Mouse (Mus musculus) forebrain, embryonic 15.5 days (tissue): ENCODE results near the gene Neurl1a. TPM values are rescaled to one million over a fixed set of nuclear protein-coding genes. Genes with fewer than 3 reads are reported as not detected.
A peak's percentile ranks its signal among the peaks of the same experiment; 100 is the strongest.

Experiments used
- ATAC-seq: fragments of 200-750 bp; cut with Nextera tagmentation; replicated peaks from 2 replicates; pipeline ENCODE4 v1.8.0; 2017; ENCODE audit warnings: mild to moderate bottlenecking, moderate TSS enrichment, moderate library complexity
- H3K27ac ChIP-seq: fragments of 300-500 bp; sonication (generic); replicated peaks from 2 replicates; pipeline ENCODE4 v1.5.1; 2015; ENCODE audit warnings: mild to moderate bottlenecking, inconsistent platforms
- H3K27me3 ChIP-seq: fragments of 300-500 bp; sonication (generic); 2 replicates; pipeline ENCODE4 v1.6.1; 2015; ENCODE audit warnings: inconsistent platforms
- H3K36me3 ChIP-seq: fragments of 300-500 bp; sonication (generic); 2 replicates; pipeline ENCODE4 v1.6.1; 2015; ENCODE audit warnings: mild to moderate bottlenecking, inconsistent platforms
- H3K4me1 ChIP-seq: fragments of 300-500 bp; sonication (generic); 2 replicates; pipeline ENCODE4 v1.6.1; 2015; ENCODE audit warnings: inconsistent platforms
- H3K4me2 ChIP-seq: fragments of 300-500 bp; sonication (generic); replicated peaks from 2 replicates; pipeline ENCODE4 v1.6.1; 2015; ENCODE audit warnings: mild to moderate bottlenecking, inconsistent platforms
- H3K4me3 ChIP-seq: fragments of 300-500 bp; sonication (generic); 2 replicates; pipeline ENCODE4 v1.5.1; 2015; ENCODE audit warnings: mild to moderate bottlenecking, inconsistent platforms
- H3K9ac ChIP-seq: fragments of 300-500 bp; sonication (generic); replicated peaks from 2 replicates; pipeline ENCODE4 v1.6.1; 2015; ENCODE audit warnings: mild to moderate bottlenecking, inconsistent platforms
- H3K9me3 ChIP-seq: fragments of 300-500 bp; sonication (generic); 2 replicates; pipeline ENCODE4 v1.6.1; 2016; ENCODE audit warnings: inconsistent platforms
- WGBS: fragments of 180-500 bp; shearing (Covaris S2); methylation state at CpG from one replicate; pipeline ENCODE4 v1.1.7; 2015; ENCODE audit warnings: mixed read lengths; 5-methylcytosine and 5-hydroxymethylcytosine counted together
- polyA plus RNA-seq: library from polyadenylated mRNA; unstranded; fragments of >200 nt; fragmentation: Nextera tagmentation; extraction: Ambion mirVana; gene quantifications from 2 replicates; pipeline ENCODE4 v1.2.1, GENCODE M21; 2015

The Neurl1a gene
- polyA plus RNA-seq, 1 experiment from 2014 or later = 7.9 TPM

DNA sequence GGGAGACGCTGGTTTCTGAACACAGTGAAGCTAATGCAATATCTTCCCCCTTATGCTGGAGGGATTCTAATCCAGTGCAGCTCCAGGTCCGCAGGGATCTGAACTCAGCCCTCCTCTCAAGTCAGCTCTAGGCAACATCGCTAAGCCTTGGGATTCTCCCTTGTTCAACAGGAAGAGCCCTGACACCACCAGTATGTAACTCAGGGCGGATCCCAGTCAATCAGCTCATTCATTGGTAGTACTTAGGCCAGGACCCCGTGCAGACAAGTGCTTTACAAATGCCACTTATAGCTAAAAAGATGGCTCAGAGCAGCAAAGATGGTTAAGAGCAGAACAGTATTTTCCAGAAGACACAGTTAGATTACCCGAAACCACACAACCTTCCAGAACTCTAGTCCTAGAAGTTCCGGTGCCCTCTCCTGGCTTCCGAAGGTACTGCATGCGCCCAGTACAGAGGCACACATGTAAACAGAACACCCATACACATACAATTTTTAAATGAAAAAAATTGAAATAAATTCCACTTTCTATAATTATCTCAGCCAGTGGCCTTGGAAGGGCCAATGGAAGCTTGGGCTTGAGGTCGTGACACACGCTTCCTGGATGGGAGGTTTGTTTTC lies 9.7 kb upstream of the Neurl1a start:
- Histone ChIP-seq H3K4me2 (peak overlapping the region; percentile 27), H3K36me3 (no peaks in the 10 kb centered on the region), H3K9ac (no peak overlapping the region), H3K9me3 (no peaks in the 10 kb centered on the region), H3K27ac (no peak overlapping the region), H3K4me3 (no peak overlapping the region), H3K27me3 (peaks cover 6% of the 10 kb centered on the region; the same call in 1 of the 2 replicates), H3K4me1 (0 out of 2 replicates have a peak, but pooled peaks cover 7% of the 10 kb centered on the region)
- no peak; the same call in 1 of the 2 replicates for ATAC-seq
- 27% methylated on average over 11 of the region's 11 CpGs for WGBS

DNA sequence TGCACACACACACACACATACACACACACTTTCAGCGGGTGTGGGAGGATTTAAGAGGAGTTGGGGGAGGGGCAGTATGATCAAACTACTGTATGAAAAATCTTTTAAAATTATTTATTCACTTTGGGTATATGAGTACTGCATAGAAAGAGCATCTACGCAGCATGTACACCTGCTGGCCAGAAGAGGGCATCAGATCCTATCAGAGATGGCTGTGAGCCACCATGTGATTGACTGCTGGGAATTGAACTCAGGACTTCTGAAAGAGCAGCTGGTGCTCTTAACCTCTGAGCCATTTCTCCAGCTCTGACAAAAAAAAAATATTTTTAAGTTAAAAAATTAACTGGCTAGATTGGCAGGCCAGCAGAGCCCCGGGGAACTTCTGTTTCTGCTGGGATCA lies 4.1 kb upstream of the Neurl1a start:
- no peaks in the 10 kb centered on the region for H3K36me3 ChIP-seq
- no peak overlapping the region for H3K27ac ChIP-seq
- 61% methylated on average over 3 of the region's 3 CpGs for WGBS
- no peak for ATAC-seq
- no peaks in the 10 kb centered on the region for H3K9me3 ChIP-seq
- H3K4me3 ChIP-seq = no peak overlapping the region
- H3K9ac ChIP-seq = no peak overlapping the region
- H3K27me3 ChIP-seq = peaks cover 11% of the 10 kb centered on the region
- H3K4me1 ChIP-seq = peaks cover 10% of the 10 kb centered on the region
- no peak overlapping the region for H3K4me2 ChIP-seq

DNA sequence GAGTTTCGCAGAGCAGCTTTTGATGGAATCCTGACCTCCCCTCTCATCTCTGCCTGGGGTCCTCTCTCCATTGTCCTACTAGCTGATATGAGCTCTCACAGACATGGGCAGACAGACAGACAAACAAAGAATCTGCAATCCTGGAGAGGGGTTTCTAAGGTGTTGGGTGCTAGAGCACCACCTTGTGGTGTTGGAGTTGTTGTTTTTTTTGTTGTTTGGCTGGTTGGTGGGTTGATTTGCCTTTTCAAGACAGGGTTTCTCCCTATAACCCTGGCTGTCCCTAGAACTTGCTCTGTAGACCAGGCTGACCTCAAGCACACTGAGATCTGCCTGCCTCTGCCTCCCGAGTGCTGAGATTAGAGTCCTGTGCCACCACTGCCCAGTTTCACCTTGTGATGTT lies 3.1 kb upstream of the Neurl1a start:
- Histone ChIP-seq H3K9me3 (no peaks in the 10 kb centered on the region), H3K9ac (no peak overlapping the region), H3K27me3 (peaks cover 21% of the 10 kb centered on the region), H3K36me3 (no peaks in the 10 kb centered on the region), H3K27ac (no peak overlapping the region), H3K4me3 (no peak overlapping the region), H3K4me1 (peaks cover 18% of the 10 kb centered on the region), H3K4me2 (no peak overlapping the region)
- no peak for ATAC-seq
- WGBS = 85% methylated on average over 2 of the region's 2 CpGs

DNA sequence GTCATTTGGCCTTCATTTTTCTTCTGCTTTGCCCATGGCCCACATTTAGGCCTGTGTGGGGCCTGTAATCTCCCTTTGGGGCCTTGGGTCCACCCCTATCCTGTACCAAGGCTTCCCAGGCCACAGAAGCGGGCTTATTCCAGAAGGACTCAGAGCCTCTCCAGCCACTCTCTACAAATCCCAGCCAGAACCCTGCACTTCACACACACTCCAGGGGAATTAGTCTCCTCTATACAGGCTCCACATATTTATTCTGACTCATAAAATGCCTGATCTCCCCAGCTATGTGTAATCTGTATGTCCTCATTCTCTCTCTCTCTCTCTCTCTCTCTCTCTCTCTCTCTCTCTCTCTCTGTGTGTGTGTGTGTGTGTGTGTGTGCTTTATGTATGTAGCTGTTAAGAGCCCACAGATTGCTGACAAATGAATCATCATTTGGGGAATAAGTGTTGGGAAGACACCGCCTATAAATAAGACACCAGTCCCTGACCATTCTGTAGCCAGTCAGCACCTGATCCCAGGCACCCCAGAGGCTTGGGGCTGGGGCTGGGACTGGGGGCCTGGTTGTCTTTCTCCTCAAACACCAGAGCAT lies 1.6 kb upstream of the Neurl1a start:
- no peak overlapping the region for H3K9ac ChIP-seq
- H3K27ac ChIP-seq = no peak overlapping the region
- WGBS = 69% methylated on average over 2 of the region's 2 CpGs
- no peak for ATAC-seq
- H3K4me2 ChIP-seq = no peak overlapping the region
- H3K4me3 ChIP-seq = no peak overlapping the region
- peaks cover 18% of the 10 kb centered on the region for H3K4me1 ChIP-seq
- peaks cover 26% of the 10 kb centered on the region for H3K27me3 ChIP-seq
- no peaks in the 10 kb centered on the region for H3K9me3 ChIP-seq
- H3K36me3 ChIP-seq = no peaks in the 10 kb centered on the region

GRCm38 (mm10) chr19:47178001-47178400 lies 619 bp upstream of the Neurl1a start:
- WGBS = 22% methylated on average over 10 of the region's 10 CpGs
- Histone ChIP-seq H3K27me3 (peaks cover 26% of the 10 kb centered on the region), H3K27ac (peak overlapping the region; percentile 64; the same call in 1 of the 2 replicates), H3K4me3 (peak overlapping the region; percentile 61), H3K9ac (no peak overlapping the region), H3K4me1 (peaks cover 18% of the 10 kb centered on the region), H3K36me3 (no peaks in the 10 kb centered on the region), H3K4me2 (peak overlapping the region; percentile 73), H3K9me3 (no peaks in the 10 kb centered on the region)
- 0 out of 2 replicates have a peak, but pooled peaks have one; percentile 38 for ATAC-seq

DNA sequence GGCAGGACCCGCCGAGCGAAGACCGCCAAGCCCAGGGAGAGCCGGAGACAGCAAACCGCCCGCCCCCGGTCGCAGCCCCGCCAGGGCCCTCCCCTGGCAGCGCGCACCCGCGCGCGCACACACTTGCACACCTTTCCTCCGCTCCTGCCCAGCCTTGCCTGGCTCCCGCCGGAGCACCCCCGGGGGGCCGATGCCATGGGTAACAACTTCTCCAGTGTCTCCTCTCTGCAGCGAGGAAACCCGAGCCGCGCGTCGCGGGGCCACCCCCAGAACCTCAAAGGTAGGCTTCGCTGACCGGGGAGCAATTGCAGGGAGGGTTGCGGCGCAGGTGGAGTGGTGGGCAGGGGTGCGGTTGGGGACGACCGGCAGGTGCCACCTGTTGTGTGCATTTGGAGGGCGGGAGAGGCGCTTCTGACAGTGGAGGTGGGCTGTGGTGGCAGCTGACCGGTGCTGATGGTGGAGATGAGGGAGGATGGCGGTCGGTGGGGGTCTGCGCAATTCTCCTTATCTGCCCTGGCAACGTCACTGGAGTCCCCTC lies 721 bp downstream of the Neurl1a start:
- Histone ChIP-seq H3K36me3 (no peaks in the 10 kb centered on the region), H3K4me2 (peak overlapping the region; percentile 73), H3K9ac (peak overlapping the region; percentile 62), H3K27me3 (peaks cover 26% of the 10 kb centered on the region), H3K9me3 (no peaks in the 10 kb centered on the region), H3K4me3 (peak overlapping the region; percentile 61), H3K4me1 (peaks cover 18% of the 10 kb centered on the region), H3K27ac (peak overlapping the region; percentile 64)
- peak; percentile 63 for ATAC-seq
- WGBS = under 1% methylated on average over 41 of the region's 42 CpGs

DNA sequence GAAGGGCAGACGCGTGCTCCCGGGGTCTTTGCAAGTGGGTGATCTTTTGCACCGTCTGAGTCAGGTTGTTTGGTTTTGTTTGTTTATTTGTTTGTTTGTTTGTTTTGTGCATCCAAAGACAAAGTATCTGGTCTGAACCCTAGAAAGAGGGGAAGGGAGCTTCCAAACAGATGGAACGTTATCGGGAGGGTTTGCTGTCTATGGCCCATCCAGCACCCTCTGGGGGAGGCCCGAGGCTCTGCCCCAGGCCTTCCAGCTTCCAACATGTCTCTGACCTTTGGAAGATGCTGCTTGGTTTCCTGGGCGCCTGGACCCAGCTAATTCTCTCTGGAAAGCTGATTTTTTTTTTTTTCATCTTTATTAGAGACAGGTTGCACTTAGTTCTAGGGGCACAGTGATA lies 1.4 kb downstream of the Neurl1a start:
- Histone ChIP-seq H3K9me3 (no peaks in the 10 kb centered on the region), H3K4me1 (peaks cover 18% of the 10 kb centered on the region), H3K36me3 (no peaks in the 10 kb centered on the region), H3K27ac (no peak overlapping the region), H3K9ac (peak overlapping the region; percentile 62), H3K4me3 (peak overlapping the region; percentile 61), H3K4me2 (peak overlapping the region; percentile 73), H3K27me3 (peaks cover 26% of the 10 kb centered on the region)
- no peak for ATAC-seq
- 13% methylated on average over 8 of the region's 8 CpGs for WGBS

- H3K4me3 ChIP-seq = no peak overlapping the region
- peaks cover 16% of the 10 kb centered on the region for H3K27me3 ChIP-seq
- ATAC-seq = no peak
- H3K9ac ChIP-seq = no peak overlapping the region
- no peaks in the 10 kb centered on the region for H3K36me3 ChIP-seq
- no peak overlapping the region for H3K27ac ChIP-seq
- H3K4me1 ChIP-seq = peaks cover 21% of the 10 kb centered on the region
- 81% methylated on average over 8 of the region's 8 CpGs for WGBS
- H3K9me3 ChIP-seq = no peaks in the 10 kb centered on the region
- no peak overlapping the region for H3K4me2 ChIP-seq
Measured at GRCm38 (mm10) chr19:47184221-47184620, 5.6 kb downstream of the Neurl1a start.

- H3K27me3 ChIP-seq = peaks cover 13% of the 10 kb centered on the region
- no peak for ATAC-seq
- 50% methylated on average over 4 of the region's 4 CpGs for WGBS
Measured at GRCm38 (mm10) chr19:47184736-47185135, 6.1 kb downstream of the Neurl1a start.

DNA sequence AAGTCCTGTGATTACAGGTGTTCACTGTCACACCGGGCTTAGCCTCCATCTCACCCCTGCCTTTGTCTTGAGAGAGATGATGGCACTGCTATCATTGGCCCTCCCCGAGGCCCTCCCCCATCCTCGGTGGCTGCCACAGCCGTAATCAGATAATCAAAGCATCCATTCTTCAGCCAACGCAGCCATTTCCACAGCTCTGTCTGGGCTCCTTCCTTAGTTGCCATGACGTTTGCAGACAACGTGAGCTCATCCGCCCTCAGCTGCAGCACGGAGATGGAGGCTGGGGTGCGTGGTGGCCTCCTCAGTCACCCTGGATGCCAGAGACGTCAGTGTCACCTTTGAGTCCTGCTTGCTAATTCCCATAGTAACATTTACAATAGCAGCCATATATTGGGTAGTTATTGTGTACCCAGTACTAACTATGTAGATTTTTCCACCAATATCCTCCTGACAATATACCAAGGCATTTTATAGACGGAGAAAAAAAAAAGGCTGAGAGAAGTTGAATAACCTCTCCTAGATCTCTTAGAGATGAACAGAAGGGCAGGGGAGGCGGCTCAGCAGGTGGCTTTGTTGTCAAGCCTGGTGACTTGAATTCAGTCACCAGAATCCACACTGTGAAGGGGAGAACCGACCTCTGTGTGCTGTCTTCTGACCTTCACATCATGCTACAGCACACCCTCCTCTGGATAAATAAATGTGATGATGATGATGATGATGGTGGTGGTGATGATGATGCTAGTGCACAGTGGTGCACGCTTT lies 8.1 kb downstream of the Neurl1a start:
- ATAC-seq = no peak
- no peak overlapping the region for H3K4me2 ChIP-seq
- no peaks in the 10 kb centered on the region for H3K9me3 ChIP-seq
- no peak overlapping the region for H3K27ac ChIP-seq
- H3K9ac ChIP-seq = no peak overlapping the region
- no peaks in the 10 kb centered on the region; the same call in 1 of the 2 replicates for H3K27me3 ChIP-seq
- H3K36me3 ChIP-seq = no peaks in the 10 kb centered on the region
- peaks cover 10% of the 10 kb centered on the region for H3K4me1 ChIP-seq
- H3K4me3 ChIP-seq = no peak overlapping the region
- WGBS = 46% methylated on average over 15 of the region's 15 CpGs

More at GRCm38 (mm10) chr19:47184736-47185135, 6.1 kb downstream of the Neurl1a start:
- Histone ChIP-seq H3K9me3 (no peaks in the 10 kb centered on the region), H3K4me3 (no peak overlapping the region), H3K9ac (no peak overlapping the region), H3K4me2 (no peak overlapping the region), H3K4me1 (peaks cover 16% of the 10 kb centered on the region), H3K36me3 (no peaks in the 10 kb centered on the region), H3K27ac (no peak overlapping the region)

DNA sequence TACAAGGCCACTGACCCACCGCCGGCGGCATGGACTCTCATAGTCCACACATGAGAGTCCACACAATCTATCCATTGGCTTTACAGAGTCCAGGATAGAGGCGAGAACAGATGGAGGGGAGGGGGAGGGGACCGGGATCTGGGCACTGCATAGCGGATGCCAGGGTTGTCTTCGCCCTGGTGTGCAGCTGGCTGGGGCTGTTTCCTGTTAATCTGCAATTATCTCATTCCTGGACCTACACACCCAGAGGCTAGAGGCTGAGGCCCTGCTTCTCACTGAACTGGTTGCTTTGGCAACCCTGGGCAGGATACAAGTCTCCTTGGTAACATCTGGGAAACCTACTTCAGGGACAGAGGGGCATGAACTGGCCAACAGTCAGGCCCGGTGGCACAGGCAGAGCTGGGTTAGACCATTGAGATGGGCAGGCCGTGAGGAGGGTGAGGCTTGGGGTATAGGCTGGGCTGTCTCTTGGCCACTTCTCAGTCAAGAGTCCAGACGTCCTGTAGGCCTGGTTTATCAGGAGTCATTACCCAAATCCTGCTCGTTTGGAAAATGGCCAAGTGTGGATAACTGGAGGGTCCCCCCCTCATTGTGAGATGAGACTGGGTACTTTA lies 10.0 kb downstream of the Neurl1a start:
- no peak overlapping the region for H3K4me2 ChIP-seq
- no peaks in the 10 kb centered on the region for H3K9me3 ChIP-seq
- H3K4me3 ChIP-seq = no peak overlapping the region
- 53% methylated on average over 11 of the region's 11 CpGs for WGBS
- H3K27me3 ChIP-seq = no peaks in the 10 kb centered on the region
- H3K27ac ChIP-seq = peak overlapping the region; percentile 23; the same call in 1 of the 2 replicates
- peaks cover 18% of the 10 kb centered on the region for H3K4me1 ChIP-seq
- H3K9ac ChIP-seq = no peak overlapping the region
- H3K36me3 ChIP-seq = no peaks in the 10 kb centered on the region
- ATAC-seq = peak; percentile 67

- no peak overlapping the region for H3K4me2 ChIP-seq
- WGBS = 85% methylated on average over 5 of the region's 5 CpGs
- H3K4me3 ChIP-seq = no peak overlapping the region
- no peak for ATAC-seq
- no peak overlapping the region for H3K27ac ChIP-seq
- H3K36me3 ChIP-seq = no peaks in the 10 kb centered on the region
- no peaks in the 10 kb centered on the region for H3K27me3 ChIP-seq
- H3K4me1 ChIP-seq = peaks cover 18% of the 10 kb centered on the region
- H3K9me3 ChIP-seq = no peaks in the 10 kb centered on the region
- H3K9ac ChIP-seq = no peak overlapping the region
Measured at GRCm38 (mm10) chr19:47192158-47192557, 13.5 kb downstream of the Neurl1a start.
